Mouse (Mus musculus) layer of hippocampus, adult 11-12 months (tissue): Measurements from ENCODE around the gene Flrt2.
"Not testable (repeated sequence)": the region's sequence is repeated elsewhere in the genome, so short reads cannot be mapped to it uniquely, and the experiment has no call there.

Experiments
- DNase-seq: peaks from one replicate; pipeline ENCODE4 v3.0.0; 2022; ENCODE audit warnings: low spot score

Flrt2 gene

GRCm38 (mm10) chr12:95691961-95692767 is at the start of gene Flrt2:
Gene Flrt2, plus strand, starts transcription at chr12:95692226.
- DNase-seq, result peak; percentile 43

- no peak for DNase-seq
Measured at GRCm38 (mm10) chr12:95642226-95642625, 49.8 kb upstream of the Flrt2 start.

- DNase-seq, result not testable (repeated sequence)
Measured at GRCm38 (mm10) chr12:95647179-95647578, 44.8 kb upstream of the Flrt2 start.

- no peak for DNase-seq
Measured at GRCm38 (mm10) chr12:95652172-95653156, 39.6 kb upstream of the Flrt2 start.

GRCm38 (mm10) chr12:95656594-95656993 is 35.4 kb upstream of the Flrt2 start:
- DNase-seq, result no peak

- DNase-seq, result no peak
Measured at GRCm38 (mm10) chr12:95667296-95667695, 24.7 kb upstream of the Flrt2 start.

GRCm38 (mm10) chr12:95675711-95676110 is 16.3 kb upstream of the Flrt2 start:
- DNase-seq, result peak; percentile 13

GRCm38 (mm10) chr12:95690819-95691218 is 1.2 kb upstream of the Flrt2 start:
- DNase-seq, result peak; percentile 36

GRCm38 (mm10) chr12:95692948-95693650 is 1.1 kb downstream of the Flrt2 start:
- peak; percentile 11 for DNase-seq

- DNase-seq, result peak; percentile 31
Measured at GRCm38 (mm10) chr12:95693651-95694471, 1.8 kb downstream of the Flrt2 start.

GRCm38 (mm10) chr12:95694507-95694906 is 2.5 kb downstream of the Flrt2 start:
- no peak for DNase-seq

- DNase-seq, result peak; percentile 73
Measured at GRCm38 (mm10) chr12:95694991-95695833, 3.2 kb downstream of the Flrt2 start.

GRCm38 (mm10) chr12:95695834-95696521 is 4.0 kb downstream of the Flrt2 start:
- DNase-seq, result no peak

- DNase-seq, result no peak
Measured at GRCm38 (mm10) chr12:95696522-95697025, 4.5 kb downstream of the Flrt2 start.

GRCm38 (mm10) chr12:95698556-95698955 is 6.5 kb downstream of the Flrt2 start:
- DNase-seq, result no peak

GRCm38 (mm10) chr12:95700746-95701145 is 8.7 kb downstream of the Flrt2 start:
- no peak for DNase-seq

- DNase-seq, result no peak
Measured at GRCm38 (mm10) chr12:95701580-95701979, 9.6 kb downstream of the Flrt2 start.

- DNase-seq, result no peak
Measured at GRCm38 (mm10) chr12:95705006-95705405, 13.0 kb downstream of the Flrt2 start.

- no peak for DNase-seq
Measured at GRCm38 (mm10) chr12:95723265-95723664, 31.2 kb downstream of the Flrt2 start.
